Mouse (Mus musculus) kidney, postnatal 0 days (tissue): ENCODE measurements around the gene Sntb2. TPM values are rescaled to one million over a fixed set of nuclear protein-coding genes. Genes with fewer than 3 reads are reported as not detected.

Experiments used
- ATAC-seq: fragments of 200-750 bp; cut with Nextera tagmentation; replicated peaks from 2 replicates; pipeline ENCODE4 v1.8.0; 2017; ENCODE audit warnings: low read depth, moderate number of reproducible peaks, moderate TSS enrichment, moderate library complexity; ENCODE audit not compliant: low FRiP score
- DNase-seq: peaks from one replicate; pipeline ENCODE4 v3.0.0-alpha.2; 2016; ENCODE audit warnings: low spot score
- H3K27ac ChIP-seq: fragments of 300-500 bp; sonication (generic); 2 replicates; pipeline ENCODE4 v1.5.1; 2014; ENCODE audit warnings: mild to moderate bottlenecking
- H3K27me3 ChIP-seq: fragments of 300-500 bp; sonication (generic); 2 replicates; pipeline ENCODE4 v1.6.1; 2014; ENCODE audit warnings: low read length, mixed read lengths; ENCODE audit not compliant: insufficient read depth
- H3K36me3 ChIP-seq: fragments of 300-500 bp; sonication (generic); 2 replicates; pipeline ENCODE4 v1.6.1; 2014; ENCODE audit warnings: low read length, mixed read lengths; ENCODE audit not compliant: insufficient read depth
- H3K4me1 ChIP-seq: fragments of 300-500 bp; sonication (generic); replicated peaks from 2 replicates; pipeline ENCODE4 v1.6.1; 2014; ENCODE audit warnings: antibody characterized with exemption, low read length, mixed read lengths; ENCODE audit not compliant: insufficient read depth
- H3K4me2 ChIP-seq: fragments of 300-500 bp; sonication (generic); 2 replicates; pipeline ENCODE4 v1.6.1; 2014; ENCODE audit warnings: mild to moderate bottlenecking, low read length, moderate library complexity, mixed read lengths
- H3K4me3 ChIP-seq: fragments of 300-500 bp; sonication (generic); replicated peaks from 2 replicates; pipeline ENCODE4 v1.5.1; 2014; ENCODE audit warnings: low read depth, low read length
- H3K9ac ChIP-seq: fragments of 300-500 bp; sonication (generic); 2 replicates; pipeline ENCODE4 v1.6.1; 2014; ENCODE audit warnings: low read depth, low read length
- H3K9me3 ChIP-seq: fragments of 300-500 bp; sonication (generic); replicated peaks from 2 replicates; pipeline ENCODE4 v1.6.1; 2016; ENCODE audit warnings: low read length, inconsistent platforms, mixed read lengths
- CTCF ChIP-seq: IDR thresholded peaks from 2 replicates; pipeline ENCODE4 v1.5.1; 2016; ENCODE audit warnings: antibody characterized with exemption, low read depth, mild to moderate bottlenecking, moderate library complexity
- WGBS: fragments of 180-500 bp; shearing (Covaris S2); extraction: QIAGEN DNeasy Blood & Tissue Kit; methylation state at CpG from one replicate; pipeline ENCODE4 v1.1.7; 2014; 5-methylcytosine and 5-hydroxymethylcytosine counted together
- polyA plus RNA-seq: library from polyadenylated mRNA; unstranded; fragments of >200 nt; fragmentation: Nextera tagmentation; extraction: Ambion mirVana; gene quantifications from 2 replicates; pipeline ENCODE4 v1.2.1, GENCODE M21; 2015

Gene Sntb2
- polyA plus RNA-seq, 1 experiment from 2014 or later, result 10.5 TPM

DNA sequence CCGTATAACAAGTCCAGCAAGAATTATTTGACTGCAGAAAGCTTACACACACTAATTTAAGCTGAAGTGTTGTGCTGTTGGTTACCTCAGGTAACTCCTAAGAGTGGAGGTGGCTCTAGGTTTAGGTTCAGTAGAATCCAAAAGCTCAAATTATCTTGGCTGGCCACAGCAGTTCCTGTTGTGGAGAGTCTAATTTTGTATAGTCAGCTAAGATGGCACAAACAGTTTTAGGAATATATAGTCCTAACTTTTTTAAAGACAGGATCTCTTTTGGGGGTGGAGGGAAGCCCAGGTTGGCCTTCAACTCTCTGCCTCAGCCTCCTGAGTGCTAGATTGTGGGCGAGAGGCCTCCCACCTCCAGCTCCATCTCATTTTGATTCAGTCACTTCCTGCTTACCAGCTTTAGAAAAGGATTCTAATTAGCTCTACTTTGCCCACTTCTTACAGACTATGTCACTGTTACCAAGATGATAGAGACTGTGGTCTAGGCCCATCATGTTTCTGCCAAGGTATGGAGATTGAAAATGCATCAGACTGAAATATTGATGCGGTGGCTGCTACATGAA lies 13.2 kb downstream of the Sntb2 start:
- H3K27me3 ChIP-seq, result no peaks in the 10 kb centered on the region
- no peak overlapping the region for H3K27ac ChIP-seq
- no peak for DNase-seq
- WGBS, result 83% methylated on average over 3 of the region's 3 CpGs
- no peaks in the 10 kb centered on the region for H3K9me3 ChIP-seq
- H3K4me3 ChIP-seq, result no peak overlapping the region
- H3K9ac ChIP-seq, result no peak overlapping the region
- no peak for TF ChIP-seq CTCF
- no peak overlapping the region for H3K4me2 ChIP-seq
- H3K4me1 ChIP-seq, result no peaks in the 10 kb centered on the region
- H3K36me3 ChIP-seq, result no peaks in the 10 kb centered on the region
- ATAC-seq, result no peak

DNA sequence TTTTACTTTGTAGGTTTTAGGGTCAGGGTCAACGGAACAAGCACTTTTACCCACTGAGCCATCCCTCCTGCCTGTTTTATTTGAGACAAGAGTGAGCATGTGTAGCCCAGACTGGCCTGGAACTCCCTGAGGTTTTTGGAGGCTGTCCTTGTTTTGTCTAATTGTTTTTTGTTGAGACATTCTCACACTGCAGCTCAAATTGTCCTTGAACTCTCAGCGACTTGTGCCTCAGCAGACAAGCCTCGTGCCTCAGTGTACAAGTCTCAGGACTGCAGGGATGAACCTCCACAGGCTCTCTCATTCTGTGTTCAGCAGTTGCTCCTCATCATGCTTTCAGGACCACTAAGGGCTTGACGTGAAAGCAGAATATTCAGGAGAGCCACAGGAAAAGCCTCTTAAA lies 16.2 kb downstream of the Sntb2 start:
- no peaks in the 10 kb centered on the region for H3K27me3 ChIP-seq
- ATAC-seq (no peak), DNase-seq (no peak)
- H3K9ac ChIP-seq, result no peak overlapping the region
- no peak overlapping the region for H3K4me2 ChIP-seq
- TF ChIP-seq CTCF, result no peak
- H3K9me3 ChIP-seq, result no peaks in the 10 kb centered on the region
- H3K4me3 ChIP-seq, result no peak overlapping the region
- WGBS, result 54% methylated on average over 4 of the region's 4 CpGs
- no peaks in the 10 kb centered on the region for H3K36me3 ChIP-seq
- H3K4me1 ChIP-seq, result no peaks in the 10 kb centered on the region
- no peak overlapping the region for H3K27ac ChIP-seq

DNA sequence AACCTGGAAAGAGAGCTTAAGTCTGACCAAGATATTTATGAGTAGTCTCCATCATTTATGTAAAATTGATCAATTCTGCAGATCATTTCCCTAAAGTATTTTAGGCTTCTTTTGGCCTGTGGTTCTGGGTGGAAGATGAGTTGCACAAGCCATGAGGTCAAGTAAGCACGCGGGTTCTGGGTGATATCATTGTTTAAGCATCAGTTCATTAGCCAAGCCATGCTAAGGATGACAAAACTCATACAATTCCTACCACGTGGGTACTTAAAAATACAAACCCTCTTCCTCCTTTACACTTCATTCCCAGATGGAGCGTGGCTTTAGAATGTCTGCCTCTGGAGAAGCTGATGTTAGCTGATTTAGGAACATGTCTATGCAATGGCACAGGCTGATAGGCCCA lies 18.0 kb downstream of the Sntb2 start:
- TF ChIP-seq CTCF, result no peak
- Histone ChIP-seq H3K27ac (no peak overlapping the region), H3K9me3 (no peaks in the 10 kb centered on the region), H3K4me1 (no peaks in the 10 kb centered on the region), H3K4me3 (no peak overlapping the region), H3K36me3 (no peaks in the 10 kb centered on the region), H3K9ac (no peak overlapping the region), H3K4me2 (no peak overlapping the region), H3K27me3 (no peaks in the 10 kb centered on the region)
- no peak for ATAC-seq
- WGBS, result 72% methylated on average over 4 of the region's 4 CpGs
- DNase-seq, result no peak

DNA sequence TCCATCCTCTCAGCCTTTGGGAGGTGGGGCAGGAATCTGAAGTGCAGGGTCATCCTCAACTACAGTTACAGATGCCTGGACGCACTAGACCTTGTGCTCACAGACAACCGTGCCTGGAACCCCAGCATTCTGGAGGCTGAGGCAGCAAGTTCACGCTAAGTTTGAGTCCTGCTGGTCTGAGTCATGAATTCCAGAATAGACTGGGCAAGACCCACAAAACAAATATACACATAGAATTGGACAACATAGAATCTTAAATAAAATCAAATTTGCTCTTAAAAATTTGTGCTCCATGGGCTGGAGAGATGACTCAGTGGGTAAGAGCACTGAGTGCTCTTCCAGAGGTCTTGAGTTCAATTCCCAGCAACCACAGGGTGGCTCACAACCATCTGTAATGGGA lies 21.5 kb downstream of the Sntb2 start:
- H3K4me3 ChIP-seq, result no peak overlapping the region
- no peaks in the 10 kb centered on the region for H3K27me3 ChIP-seq
- H3K9me3 ChIP-seq, result no peaks in the 10 kb centered on the region
- DNase-seq, result no peak
- no peak overlapping the region for H3K9ac ChIP-seq
- WGBS, result 80% methylated on average over 3 of the region's 3 CpGs
- no peaks in the 10 kb centered on the region for H3K36me3 ChIP-seq
- no peak for TF ChIP-seq CTCF
- ATAC-seq, result no peak
- no peak overlapping the region for H3K4me2 ChIP-seq
- no peak overlapping the region for H3K27ac ChIP-seq
- H3K4me1 ChIP-seq, result no peaks in the 10 kb centered on the region

DNA sequence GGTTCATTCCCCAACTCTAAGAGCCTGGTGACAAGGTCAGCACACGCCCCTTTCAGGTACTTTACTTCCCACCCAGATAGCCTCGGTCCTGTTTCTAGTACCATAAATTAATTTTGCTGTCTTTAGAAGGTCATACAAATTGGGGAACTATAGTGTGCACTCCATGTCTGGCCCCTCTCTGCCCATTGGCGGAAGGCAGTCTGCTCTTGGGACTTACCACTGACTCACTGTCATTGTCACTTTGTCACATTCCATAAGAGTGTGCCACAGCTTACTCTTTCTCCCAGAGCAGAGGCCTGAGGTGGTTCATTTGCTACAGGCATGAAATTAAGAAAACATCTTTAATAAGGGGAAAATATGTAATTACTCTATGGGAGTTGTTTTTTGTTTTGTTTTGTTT lies 22.7 kb downstream of the Sntb2 start:
- Histone ChIP-seq H3K27me3 (no peaks in the 10 kb centered on the region), H3K27ac (no peak overlapping the region), H3K36me3 (no peaks in the 10 kb centered on the region), H3K4me1 (no peaks in the 10 kb centered on the region), H3K9me3 (no peaks in the 10 kb centered on the region), H3K9ac (no peak overlapping the region), H3K4me2 (no peak overlapping the region), H3K4me3 (no peak overlapping the region)
- TF ChIP-seq CTCF, result no peak
- WGBS, result 77% methylated on average over 3 of the region's 3 CpGs
- DNase-seq (no peak), ATAC-seq (no peak)

DNA sequence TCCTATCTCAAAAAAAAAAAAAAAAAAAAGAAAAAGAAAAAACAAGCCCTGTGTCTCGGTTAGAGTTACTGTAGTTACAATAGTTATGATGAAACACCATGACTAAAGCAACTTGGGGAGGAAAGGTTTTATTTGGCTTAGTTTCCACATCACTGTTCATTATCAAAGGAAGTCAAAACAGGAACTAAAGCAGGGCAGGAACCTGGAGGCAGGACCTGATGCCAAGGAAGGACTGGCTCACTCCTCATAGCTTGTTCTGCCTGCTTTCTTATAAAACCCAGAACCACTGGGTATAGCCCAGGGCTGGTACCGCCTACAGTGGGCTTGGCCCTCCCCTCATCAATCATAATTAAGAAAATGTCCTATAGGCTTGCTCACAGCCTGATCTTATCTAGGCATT lies 24.1 kb downstream of the Sntb2 start:
- Histone ChIP-seq H3K9ac (no peak overlapping the region), H3K4me2 (no peak overlapping the region), H3K27ac (no peak overlapping the region), H3K27me3 (no peaks in the 10 kb centered on the region), H3K9me3 (no peaks in the 10 kb centered on the region), H3K4me3 (no peak overlapping the region), H3K36me3 (no peaks in the 10 kb centered on the region), H3K4me1 (no peaks in the 10 kb centered on the region)
- TF ChIP-seq CTCF, result no peak
- ATAC-seq, result no peak
- no peak for DNase-seq
- 81% methylated on average over 2 of the region's 2 CpGs for WGBS

DNA sequence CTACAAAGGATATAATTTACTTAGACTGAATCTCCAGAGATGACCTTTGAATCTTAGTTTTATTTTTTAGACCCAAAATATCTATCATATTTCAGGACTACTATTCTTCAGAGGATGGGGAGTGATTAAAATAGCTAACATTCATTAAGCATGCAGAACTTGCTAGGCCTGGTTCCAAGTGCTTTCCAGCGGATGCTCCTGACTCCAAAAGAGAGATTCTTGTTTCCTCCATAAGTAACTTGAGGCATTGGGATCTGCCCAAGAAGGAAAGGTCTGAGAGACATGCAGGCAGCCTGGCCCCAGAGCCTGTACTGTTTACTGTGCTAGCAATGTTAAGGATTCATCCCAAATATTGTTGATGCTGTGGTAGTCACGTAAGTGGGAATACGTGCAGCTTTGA lies 26.8 kb downstream of the Sntb2 start:
- H3K4me1 ChIP-seq, result no peaks in the 10 kb centered on the region
- WGBS, result 82% methylated on average over 3 of the region's 3 CpGs
- H3K4me3 ChIP-seq, result no peak overlapping the region
- no peaks in the 10 kb centered on the region for H3K27me3 ChIP-seq
- H3K27ac ChIP-seq, result no peak overlapping the region
- H3K9me3 ChIP-seq, result no peaks in the 10 kb centered on the region
- DNase-seq (peak; percentile 51), ATAC-seq (no peak)
- TF ChIP-seq CTCF, result no peak
- H3K4me2 ChIP-seq, result no peak overlapping the region
- H3K9ac ChIP-seq, result no peak overlapping the region
- H3K36me3 ChIP-seq, result no peaks in the 10 kb centered on the region
